Mouse (Mus musculus): Measurements from ENCODE around the gene Psg17. TPM values are rescaled to one million over a fixed set of nuclear protein-coding genes. Genes with fewer than 3 reads are reported as not detected.
"Not testable (repeated sequence)": the region's sequence is repeated elsewhere in the genome, so short reads cannot be mapped to it uniquely, and the experiment has no call there.

Gene Psg17
- not detected for total RNA-seq (2021)
- long read RNA-seq, experiment 1, result 0 reads
- long read RNA-seq, experiment 2, result 0 reads

DNA sequence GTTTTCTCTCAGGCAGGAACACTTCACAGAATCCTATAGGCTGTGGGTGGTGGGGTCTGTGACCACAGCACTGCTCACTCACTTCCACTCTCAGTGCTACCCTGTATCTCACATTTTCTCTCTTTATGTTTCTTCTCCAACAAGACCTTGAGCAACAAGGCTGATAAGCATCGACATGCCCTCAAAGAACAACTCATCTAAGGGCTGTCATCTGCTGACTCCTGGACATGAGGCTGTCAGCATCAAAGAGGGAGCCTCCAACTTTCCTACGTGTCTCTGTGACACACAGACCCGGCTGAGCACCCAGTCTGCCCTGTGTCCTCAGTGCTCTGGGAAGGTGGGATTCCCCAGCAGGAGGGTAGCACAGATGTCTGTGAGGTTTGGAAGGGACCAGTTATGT is at the start of gene Psg17:
TSS of gene Psg17 (minus strand) at position 101 of the 400 bp plus-strand sequence.
- Histone ChIP-seq H3K4me3 (no peak within 1 kb of the TSS), H3K27ac (no peak within 1 kb of the TSS)
- TF ChIP-seq CTCF (conservative IDR thresholded peaks at IDR 0.05), result no peak
- DNase-seq (ENCODE audit: low spot score in 2 of 2), result no peak

DNA sequence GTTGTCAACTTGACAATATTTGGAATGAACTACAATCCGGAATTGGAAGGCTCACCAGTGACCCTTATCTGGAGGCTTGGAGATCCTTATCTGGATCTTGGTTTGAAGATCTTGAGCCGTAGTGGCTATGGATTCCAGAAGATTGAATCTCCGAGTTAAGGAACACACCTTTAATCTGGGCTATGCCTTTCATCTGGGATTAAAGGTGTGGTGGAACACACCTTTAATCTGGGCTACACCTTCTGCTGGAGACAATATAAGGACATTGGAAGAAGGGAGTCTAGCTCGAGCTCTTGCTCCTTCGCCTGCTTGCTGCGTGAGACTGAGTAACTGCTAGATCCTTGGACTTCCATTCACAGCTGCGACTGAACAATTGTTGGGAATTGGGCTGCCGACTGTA is 49.6 kb upstream of the Psg17 start, which contains the start of gene Pglyrp1:
TSS of gene Pglyrp1 (plus strand) at position 301 of the 400 bp plus-strand sequence.
- H3K4me3 ChIP-seq; DNase-seq (ENCODE audit: low spot score in 2 of 2); H3K27ac ChIP-seq: not testable (repeated sequence)

DNA sequence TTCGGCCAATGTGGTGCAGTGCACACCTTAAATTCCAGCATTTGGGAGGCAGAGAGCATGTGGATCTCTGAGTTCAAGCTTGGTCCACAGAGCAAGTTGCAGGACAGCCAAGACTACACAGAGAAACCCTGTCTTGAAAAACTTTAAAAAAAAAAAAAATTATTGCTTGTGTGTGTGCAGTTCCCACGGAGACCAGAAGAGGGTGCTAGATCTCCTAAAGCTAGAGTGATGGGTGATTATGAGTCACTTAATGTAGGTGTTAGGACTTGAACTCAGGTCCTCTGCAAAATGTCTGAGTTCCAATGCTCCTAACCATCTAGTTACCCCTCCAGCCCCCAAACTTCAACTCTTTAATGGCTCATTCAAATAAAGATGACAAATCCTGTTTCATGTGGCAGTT is 47.1 kb upstream of the Psg17 start:
- Histone ChIP-seq H3K27ac (no peak overlapping the region), H3K4me3 (no peak overlapping the region)
- DNase-seq (ENCODE audit: low spot score in 2 of 2), result no peak
- peak; percentile 61 for TF ChIP-seq CTCF (conservative IDR thresholded peaks at IDR 0.05)

DNA sequence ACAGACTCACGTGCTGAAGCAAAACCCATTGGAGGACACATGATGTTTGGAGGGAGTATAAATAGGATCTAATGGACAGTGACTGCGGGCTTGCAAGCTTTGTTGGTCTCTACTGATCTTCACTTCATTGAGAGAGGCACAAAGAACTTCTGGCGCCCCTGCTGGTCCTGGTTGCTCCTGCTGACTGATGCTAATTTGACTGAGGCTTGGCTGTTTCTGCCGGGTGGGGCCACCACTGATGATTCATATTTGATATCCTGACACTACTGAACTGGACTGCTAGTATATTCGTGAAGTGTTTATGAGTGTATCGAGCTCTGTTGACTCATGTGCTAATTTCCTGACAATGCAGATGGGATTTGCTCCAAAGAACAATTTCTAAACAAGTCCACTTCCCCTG is 41.4 kb upstream of the Psg17 start:
- no peak for DNase-seq (ENCODE audit: low spot score in 2 of 2)
- TF ChIP-seq CTCF (conservative IDR thresholded peaks at IDR 0.05), result no peak
- Histone ChIP-seq H3K4me3 (no peak overlapping the region), H3K27ac (no peak overlapping the region)

GRCm38 (mm10) chr7:18858310-18858916 is 37.0 kb upstream of the Psg17 start:
- no peak for DNase-seq (ENCODE audit: low spot score in 2 of 2)
- Histone ChIP-seq H3K4me3 (no peak overlapping the region), H3K27ac (peak overlapping the region; percentile 65)
- no peak for TF ChIP-seq CTCF (conservative IDR thresholded peaks at IDR 0.05)

- no peak for DNase-seq (ENCODE audit: low spot score in 2 of 2)
- Histone ChIP-seq H3K4me3 (no peak overlapping the region), H3K27ac (no peak overlapping the region)
- no peak for TF ChIP-seq CTCF (conservative IDR thresholded peaks at IDR 0.05)
Measured at GRCm38 (mm10) chr7:18848395-18848794, 27.0 kb upstream of the Psg17 start.

- Histone ChIP-seq H3K27ac (no peak overlapping the region), H3K4me3 (no peak overlapping the region)
- no peak for DNase-seq (ENCODE audit: low spot score in 2 of 2)
- TF ChIP-seq CTCF (conservative IDR thresholded peaks at IDR 0.05), result no peak
Measured at GRCm38 (mm10) chr7:18844811-18845210, 23.4 kb upstream of the Psg17 start.

DNA sequence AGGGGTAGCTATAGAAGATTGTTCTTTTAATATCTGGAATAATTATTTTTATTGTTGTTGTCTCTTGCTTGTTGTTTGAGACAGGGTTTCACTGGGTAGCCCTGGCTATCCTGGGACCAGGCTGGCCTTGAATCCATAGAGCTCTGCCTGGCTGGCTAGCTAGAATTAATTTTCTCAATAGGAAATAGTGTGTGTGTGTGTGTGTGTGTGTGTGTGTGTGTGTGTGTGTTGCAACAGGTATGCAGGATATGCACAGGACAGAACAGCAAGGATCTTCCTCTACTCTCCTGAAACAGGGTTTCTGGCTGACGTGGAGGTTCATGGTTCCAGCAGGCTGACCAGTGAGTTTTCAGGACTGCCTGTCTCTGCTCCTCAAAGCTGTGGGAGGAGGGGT is 19.8 kb upstream of the Psg17 start:
- no peak for DNase-seq (ENCODE audit: low spot score in 2 of 2)
- TF ChIP-seq CTCF (conservative IDR thresholded peaks at IDR 0.05), result no peak
- H3K27ac ChIP-seq, result peak overlapping the region; percentile 86; the same call in 1 of the 2 replicates
- peak overlapping the region; percentile 54; the same call in 1 of the 2 replicates for H3K4me3 ChIP-seq

DNA sequence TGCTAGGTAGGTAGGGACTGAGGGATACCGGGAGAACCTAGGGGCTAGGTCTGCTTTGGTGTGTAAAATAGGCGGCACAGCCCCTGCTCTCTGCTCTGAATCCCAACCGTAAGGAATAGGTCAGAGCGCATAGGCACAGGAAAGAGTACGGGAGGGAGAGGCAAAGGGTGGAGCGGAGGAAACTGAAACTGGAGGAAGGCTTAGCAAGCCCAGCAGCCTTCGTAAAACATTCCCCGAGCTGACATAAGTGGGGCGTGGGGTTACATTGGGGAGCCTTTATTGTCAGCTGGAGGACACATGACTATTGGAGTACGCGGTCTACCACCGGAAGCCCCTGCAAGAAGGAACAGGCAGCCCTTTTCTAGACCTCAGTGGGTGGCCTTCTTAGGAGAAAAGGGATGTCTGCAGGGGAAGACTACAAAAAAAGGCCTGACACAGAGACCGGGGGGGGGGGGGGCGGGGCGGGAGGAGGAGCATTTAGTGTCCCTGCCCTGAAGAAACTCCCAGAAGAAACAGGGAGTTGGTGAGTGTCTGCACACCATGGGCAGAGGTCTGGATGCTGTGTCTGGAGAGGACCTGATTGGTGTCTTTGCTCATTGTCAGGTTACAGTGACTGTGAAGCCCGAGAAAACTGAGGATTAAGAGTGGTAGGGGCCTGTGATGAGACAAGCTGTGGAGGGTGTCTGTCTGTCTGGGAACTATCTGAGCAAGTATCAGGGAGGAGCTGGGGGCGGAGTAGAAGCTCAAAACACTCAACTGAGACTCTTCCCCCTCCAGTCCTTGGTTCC is 19.2 kb upstream of the Psg17 start:
- H3K27ac ChIP-seq, result peak overlapping the region; percentile 86

GRCm38 (mm10) chr7:18839865-18840264 is 18.5 kb upstream of the Psg17 start, which contains the start of gene Mill2:
Gene Mill2 (plus strand): TSS chr7:18839966.
- H3K4me3 ChIP-seq, result peak within 1 kb of the TSS; percentile 54
- no peak for DNase-seq (ENCODE audit: low spot score in 2 of 2)
- peak within 1 kb of the TSS; percentile 86 for H3K27ac ChIP-seq
- no peak for TF ChIP-seq CTCF (conservative IDR thresholded peaks at IDR 0.05)

More for the DNA sequence above, 19.2 kb upstream of the Psg17 start:
- H3K4me3 ChIP-seq, result peak overlapping the region; percentile 54
- DNase-seq (ENCODE audit: low spot score in 2 of 2), result no peak
- TF ChIP-seq CTCF (conservative IDR thresholded peaks at IDR 0.05), result no peak

DNA sequence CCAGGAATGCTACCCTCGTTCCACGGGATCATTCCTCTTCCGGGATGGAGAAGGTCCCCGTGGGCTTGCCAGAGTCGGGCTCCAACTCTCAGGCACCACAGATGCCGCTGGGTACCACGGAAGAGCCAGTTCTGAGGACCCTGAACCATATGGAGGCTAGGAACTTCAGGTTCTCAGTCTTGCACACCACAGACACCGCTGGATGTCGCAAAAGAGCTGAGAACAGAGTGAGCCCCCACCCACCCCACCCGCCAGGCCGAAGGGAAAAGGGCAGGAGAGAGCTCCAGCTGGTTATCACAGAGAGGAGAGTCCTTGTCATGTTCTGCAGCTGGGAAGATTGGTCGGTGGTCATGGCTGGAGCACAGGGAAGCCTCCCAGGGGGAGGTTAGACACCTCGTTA is 10.9 kb upstream of the Psg17 start:
- no peak overlapping the region for H3K27ac ChIP-seq
- peak; percentile 44 for TF ChIP-seq CTCF (conservative IDR thresholded peaks at IDR 0.05)
- no peak overlapping the region for H3K4me3 ChIP-seq
- no peak for DNase-seq (ENCODE audit: low spot score in 2 of 2)

DNA sequence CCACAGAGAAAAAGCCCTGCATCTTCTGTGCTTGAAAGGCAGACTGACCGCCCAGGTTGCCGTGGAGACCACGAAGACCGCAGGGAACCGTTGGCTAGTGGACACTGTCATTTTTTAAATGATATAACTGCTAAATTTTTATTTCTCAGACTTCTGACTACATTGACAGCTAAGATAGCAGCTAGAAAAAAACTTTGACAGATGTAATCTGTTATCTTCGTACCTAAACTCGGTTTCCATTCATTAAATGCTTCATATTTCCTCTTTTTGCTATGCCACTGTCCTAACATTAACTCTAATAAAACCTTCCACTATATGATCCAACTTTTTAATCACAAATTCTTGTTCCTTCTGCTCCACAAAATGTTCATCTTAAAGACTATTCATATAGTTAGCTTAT is 8.1 kb upstream of the Psg17 start:
- DNase-seq (ENCODE audit: low spot score in 2 of 2), result no peak
- no peak overlapping the region for H3K4me3 ChIP-seq
- no peak overlapping the region for H3K27ac ChIP-seq
- no peak for TF ChIP-seq CTCF (conservative IDR thresholded peaks at IDR 0.05)

GRCm38 (mm10) chr7:18828592-18828991 is 7.2 kb upstream of the Psg17 start:
- Histone ChIP-seq H3K27ac (no peak overlapping the region), H3K4me3 (no peak overlapping the region)
- DNase-seq (ENCODE audit: low spot score in 2 of 2), result no peak
- peak; percentile 69 for TF ChIP-seq CTCF (conservative IDR thresholded peaks at IDR 0.05)

Measured in layer of hippocampus, adult 2 months (tissue).